36 mouse cellular contexts compared by ENCODE assay signal in the genomic region with DNA sequence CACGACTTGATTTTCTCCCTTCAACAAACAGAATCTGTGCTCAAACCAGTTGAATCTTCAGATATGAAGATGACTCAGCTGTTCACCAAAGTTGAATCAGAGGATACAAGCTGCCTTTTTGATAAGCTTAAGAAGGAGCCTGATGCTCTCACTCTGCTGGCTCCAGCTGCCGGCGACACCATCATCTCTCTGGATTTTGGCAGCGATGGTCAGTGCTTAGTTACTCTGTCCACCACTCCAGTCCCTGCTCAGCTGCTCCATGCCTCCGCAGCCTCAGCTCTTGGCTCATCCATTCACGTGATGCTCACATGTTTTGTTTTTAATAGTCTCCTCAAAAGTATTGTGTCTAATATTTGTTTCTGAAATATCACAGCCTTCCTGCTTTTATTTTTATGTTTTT. TPM values are rescaled to one million over a fixed set of nuclear protein-coding genes. Genes with fewer than 3 reads are reported as not detected.
DNase-seq lines count a peak whose midpoint lies in the region; ATAC-seq lines count a peak whose summit lies in the region.
"Had no signal": no experiment of that assay in that cellular context is flagged by ENCODE, and none has a peak within 500 bp of the region (broad histone marks: within the 10 kb centered on the region; RNA-seq: fewer than 3 reads in every experiment).

No protein-coding gene starts in this region.

- no peaks in the 10 kb centered on the region for H3K9me3 ChIP-seq in heart, embryonic 12.5 days (replicated peaks)
- H3K9me3 ChIP-seq: hindbrain, embryonic 12.5 days; intestine, embryonic 15.5 days; limb, embryonic 12.5 days; liver, embryonic 15.5 days; midbrain, embryonic 10.5 days; midbrain, embryonic 15.5 days; neural tube, embryonic 15.5 days had no signal

- intact Hi-C loops in gastrocnemius, postnatal 14 days (cut with DNase I; ENCODE audit: low total_unique reads), result no loop called here

- 79% methylated on average over 6 of the region's 6 CpGs for WGBS in heart, embryonic 12.5 days

- no peak overlapping the region for H3K4me3 ChIP-seq in heart, embryonic 12.5 days
- H3K4me3 ChIP-seq: erythroblast, embryonic 14.5 days; hindbrain, embryonic 12.5 days; intestine, embryonic 15.5 days; left cerebral cortex, adult 2 months; limb, embryonic 12.5 days; liver, embryonic 15.5 days; midbrain, embryonic 10.5 days; midbrain, embryonic 15.5 days; neural tube, embryonic 15.5 days had no signal

- no peak overlapping the region for H3K4me2 ChIP-seq in heart, embryonic 12.5 days
- H3K4me2 ChIP-seq: hindbrain, embryonic 12.5 days; intestine, embryonic 15.5 days; limb, embryonic 12.5 days; liver, embryonic 15.5 days; lung, embryonic 14.5 days; midbrain, embryonic 15.5 days; neural tube, embryonic 15.5 days had no signal

- 0 out of 2 replicates have a peak, but pooled peaks cover 4% of the 10 kb centered on the region for H3K4me1 ChIP-seq in heart, embryonic 12.5 days (replicated peaks)
- H3K4me1 ChIP-seq: hindbrain, embryonic 12.5 days; intestine, embryonic 15.5 days; limb, embryonic 12.5 days; liver, embryonic 15.5 days; midbrain, embryonic 10.5 days; midbrain, embryonic 15.5 days; neural tube, embryonic 15.5 days had no signal

- ATAC-seq in heart, embryonic 12.5 days (ENCODE audit: insufficient number of reproducible peaks, low FRiP score), result no peak
- ATAC-seq: forebrain, embryonic 16.5 days; hindbrain, postnatal 0 days; intestine, embryonic 15.5 days; midbrain, embryonic 15.5 days had no signal

- H3K27me3 ChIP-seq in heart, embryonic 12.5 days (replicated peaks), result no peaks in the 10 kb centered on the region
- H3K27me3 ChIP-seq: hindbrain, embryonic 12.5 days; intestine, embryonic 15.5 days; limb, embryonic 12.5 days; liver, embryonic 15.5 days; midbrain, embryonic 15.5 days; neural tube, embryonic 15.5 days had no signal

- DNase-seq in gastrocnemius, postnatal 14 days, result peak; percentile 15
- no peak for DNase-seq in gastrocnemius, postnatal 4 days (ENCODE audit: low spot score in 2 of 2)
- DNase-seq in heart, adult 8-10 months (ENCODE audit: low spot score), result peak; percentile 35
- DNase-seq in heart, adult 9 months (ENCODE audit: low spot score in 2 of 2), result peak; percentile 18 to 39
- no peak for DNase-seq in right cerebral cortex, postnatal 25 days
- no peak for DNase-seq in kidney, adult 9 months
- DNase-seq: adrenal gland, postnatal 25 days; cerebellum, adult 18-20 months; cerebellum, postnatal 10 days; kidney, adult 8-10 months; kidney, postnatal 10 days; lung, embryonic 14.5 days; lung, postnatal 14 days; retina, postnatal 1 day; right cerebral cortex, postnatal 14 days; spleen, adult 18-20 months; thymus, postnatal 14 days had no signal

- peaks cover 69% of the 10 kb centered on the region for H3K36me3 ChIP-seq in heart, embryonic 12.5 days

- no peak overlapping the region for H3K9ac ChIP-seq in heart, embryonic 12.5 days
- H3K9ac ChIP-seq: hindbrain, embryonic 12.5 days; intestine, embryonic 15.5 days; limb, embryonic 12.5 days; liver, embryonic 15.5 days; lung, embryonic 14.5 days; midbrain, embryonic 15.5 days; neural tube, embryonic 15.5 days had no signal

- no peak overlapping the region for H3K27ac ChIP-seq in heart, embryonic 12.5 days (ENCODE audit: poor library complexity, severe bottlenecking)
- H3K27ac ChIP-seq: hindbrain, embryonic 12.5 days; hindbrain, postnatal 0 days; intestine, embryonic 15.5 days; left cerebral cortex, adult 2 months; limb, embryonic 12.5 days; liver, embryonic 15.5 days; midbrain, embryonic 10.5 days; midbrain, embryonic 15.5 days; neural tube, embryonic 15.5 days had no signal

RNA-seq across cellular contexts. Expression of a gene that starts 2.1 kb away (rescaled TPM):
- total RNA-seq in gastrocnemius, postnatal 14 days (2021), result 1 to 10 TPM; 1.3 to 2.5 TPM
- total RNA-seq in gastrocnemius, postnatal 4 days (2021), result 1 to 10 TPM; 3.1 to 3.7 TPM
- total RNA-seq in heart, adult 8-10 months (2022), result 10 to 100 TPM in 1 of 4 experiments, 1 to 10 TPM in 3; 5.1 to 10.5 (median 6.7) TPM
- polyA plus RNA-seq in heart, embryonic 12.5 days (2016; fragmentation: Nextera tagmentation; extraction: Ambion mirVana), result 7.8 and 10.7 TPM in 2 replicates
- total RNA-seq: common myeloid progenitor, adult 5-6 weeks; granulocyte monocyte progenitor cell, adult 5-6 weeks; hindbrain, postnatal 0 days; liver, adult 2 months had no signal
- polyA plus RNA-seq: brain, embryonic 14.5 days; erythroblast, embryonic 14.5 days; liver, adult 2 months; urinary bladder, adult 2 months had no signal

RNA-seq across cellular contexts. Expression of a gene that starts 24.7 kb away (rescaled TPM):
- 1 to 10 TPM; 3.6 to 5.0 TPM for total RNA-seq in gastrocnemius, postnatal 14 days (2021)
- total RNA-seq in gastrocnemius, postnatal 4 days (2021), result 10 to 100 TPM in 1 of 2 experiments, 1 to 10 TPM in 1; 8.8 to 10.1 TPM
- 10 to 100 TPM in 1 of 4 experiments, 1 to 10 TPM in 3; 8.4 to 14.0 (median 9.2) TPM for total RNA-seq in heart, adult 8-10 months (2022)
- polyA plus RNA-seq in heart, embryonic 12.5 days (2016; fragmentation: Nextera tagmentation; extraction: Ambion mirVana), result 18.6 and 20.3 TPM in 2 replicates

RNA-seq across cellular contexts. Expression of a gene that starts 38.4 kb away (rescaled TPM):
- total RNA-seq in gastrocnemius, postnatal 14 days (2021), result 10 to 100 TPM; 20.9 to 21.3 TPM
- total RNA-seq in gastrocnemius, postnatal 4 days (2021), result 10 to 100 TPM; 47.6 to 52.4 TPM
- total RNA-seq in heart, adult 8-10 months (2022), result 10 to 100 TPM; 39.3 to 48.6 (median 43.8) TPM
- polyA plus RNA-seq in heart, embryonic 12.5 days (2016; fragmentation: Nextera tagmentation; extraction: Ambion mirVana), result 219 and 235 TPM in 2 replicates

RNA-seq across cellular contexts. Expression of a gene that starts 57.9 kb away (rescaled TPM):
- not detected for total RNA-seq in gastrocnemius, postnatal 14 days (2021)
- total RNA-seq in gastrocnemius, postnatal 4 days (2021), result not detected
- not detected for total RNA-seq in heart, adult 8-10 months (2022)
- polyA plus RNA-seq in heart, embryonic 12.5 days (2016; fragmentation: Nextera tagmentation; extraction: Ambion mirVana), result 0.33 and 0.81 TPM in 2 replicates
- total RNA-seq: common myeloid progenitor, adult 5-6 weeks; granulocyte monocyte progenitor cell, adult 5-6 weeks; liver, adult 2 months; megakaryocyte progenitor cell, adult 5-6 weeks had no signal
- polyA plus RNA-seq: erythroblast, embryonic 14.5 days; heart, postnatal 0 days; liver, adult 2 months had no signal

Comparison
In these comparisons a context has a peak if more than half of its experiments do, and no peak if none do; other contexts are left out.
1. DNase-seq: peak in gastrocnemius, postnatal 14 days (single experiment), heart, adult 8-10 months (single experiment) and heart, adult 9 months (2 of 2); none in gastrocnemius, postnatal 4 days (0 of 2), right cerebral cortex, postnatal 25 days (single experiment) and kidney, adult 9 months (single experiment).